Mouse (Mus musculus) right cerebral cortex, postnatal 4 days (tissue): ENCODE results near the gene Tia1.
"Not testable (repeated sequence)": the region's sequence is repeated elsewhere in the genome, so short reads cannot be mapped to it uniquely, and the experiment has no call there.

Experiments
- DNase-seq: peaks from one replicate; pipeline ENCODE4 v3.0.0-alpha.2; 2022

Tia1 gene

DNA sequence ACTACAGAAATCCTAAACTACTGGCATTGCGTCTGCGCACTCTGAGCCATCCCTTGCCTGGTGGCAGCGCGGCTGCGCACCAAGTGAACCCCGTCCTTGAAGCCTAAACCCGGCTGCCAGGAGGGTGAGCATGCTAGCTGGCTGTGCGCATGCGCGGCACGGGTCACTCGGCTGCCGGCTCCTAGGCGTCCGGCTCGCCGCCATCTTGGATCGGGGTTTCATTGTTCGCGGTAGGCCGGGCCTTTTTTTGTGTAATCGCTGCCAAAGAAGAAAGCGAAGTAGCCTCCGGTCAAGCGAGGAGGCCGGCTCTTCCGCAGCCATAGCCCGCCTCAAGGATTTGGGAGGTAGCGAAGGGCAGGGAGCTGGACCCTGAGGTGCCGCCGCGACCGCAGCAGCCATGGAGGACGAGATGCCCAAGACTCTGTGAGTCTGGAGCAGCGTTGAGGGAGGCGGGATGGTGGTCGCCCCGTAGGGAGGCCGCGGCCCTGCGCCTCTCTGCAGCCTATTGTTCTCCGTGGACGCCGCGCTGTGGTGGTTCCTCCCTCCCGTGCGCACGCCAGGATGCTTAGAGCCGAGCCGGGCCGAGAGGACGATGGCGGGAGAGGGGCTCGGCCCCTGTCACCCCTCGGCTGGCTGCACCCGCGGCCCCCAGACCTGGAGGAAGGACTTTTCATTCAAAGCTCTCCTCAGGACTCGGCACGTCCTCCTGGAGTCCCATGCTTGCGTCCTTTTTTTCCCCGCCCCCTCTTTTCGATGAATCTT lies at the start of gene Tia1:
Tia1 (plus strand) TSS at position 120 of the 762 bp plus-strand sequence.
- DNase-seq, result peak; percentile 97

DNA sequence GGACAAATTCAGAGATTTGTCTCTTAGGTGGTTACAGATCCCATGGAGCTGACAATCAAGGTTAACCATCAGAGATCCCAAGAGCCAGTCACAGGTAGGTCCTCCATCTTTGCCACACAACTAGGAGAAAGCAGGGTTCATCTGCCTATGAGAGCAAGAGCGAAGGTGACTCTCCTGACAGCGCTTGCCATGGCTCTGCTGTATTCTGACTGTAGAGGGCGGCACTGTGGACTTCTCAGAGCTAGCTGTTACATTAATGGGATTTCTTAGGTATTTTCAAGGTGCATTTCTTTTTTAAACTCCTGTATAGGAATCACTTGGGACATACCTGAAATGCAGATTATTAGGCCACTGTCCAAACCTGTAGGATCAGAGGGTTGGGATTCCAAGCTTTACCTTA lies 49.1 kb upstream of the Tia1 start:
- DNase-seq, result no peak

GRCm38 (mm10) chr6:86356956-86357355 lies 47.1 kb upstream of the Tia1 start:
- no peak for DNase-seq

- no peak for DNase-seq
Measured at GRCm38 (mm10) chr6:86360691-86361090, 43.3 kb upstream of the Tia1 start.

- no peak for DNase-seq
Measured at GRCm38 (mm10) chr6:86361373-86361772, 42.6 kb upstream of the Tia1 start.

DNA sequence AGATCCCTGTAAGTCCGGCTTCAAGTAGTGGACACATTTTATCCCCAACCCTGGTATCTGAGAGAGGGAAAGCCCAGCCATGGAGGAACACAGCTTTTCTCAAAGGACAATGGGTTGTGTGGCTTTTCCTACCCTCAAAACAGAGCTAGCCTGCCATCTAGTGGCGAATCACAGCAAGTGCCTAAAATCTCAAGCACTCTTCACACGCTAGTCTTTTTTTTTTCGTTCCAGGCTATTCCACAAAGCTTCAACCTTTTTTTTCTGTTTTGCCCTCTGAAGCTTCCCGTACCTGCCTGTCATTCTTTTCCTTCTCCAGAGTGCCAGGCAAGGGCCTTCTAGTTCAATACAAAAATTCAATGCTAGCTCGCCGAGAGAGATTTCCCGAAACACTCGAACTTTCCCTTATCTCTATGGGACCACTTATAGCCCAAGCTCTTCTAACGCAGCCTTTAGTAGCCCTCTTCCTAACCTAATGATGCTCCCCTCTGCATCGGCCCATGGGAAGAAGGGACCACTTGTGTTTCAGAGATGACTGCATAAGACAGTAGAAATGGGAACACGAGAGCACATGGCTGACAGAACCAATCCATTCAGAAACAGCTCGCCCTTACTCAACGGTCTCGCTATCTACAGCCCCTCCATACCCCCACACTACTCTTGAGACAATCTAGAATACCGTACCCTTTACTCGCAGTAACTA lies 39.4 kb upstream of the Tia1 start:
- DNase-seq, result peak; percentile 80

DNA sequence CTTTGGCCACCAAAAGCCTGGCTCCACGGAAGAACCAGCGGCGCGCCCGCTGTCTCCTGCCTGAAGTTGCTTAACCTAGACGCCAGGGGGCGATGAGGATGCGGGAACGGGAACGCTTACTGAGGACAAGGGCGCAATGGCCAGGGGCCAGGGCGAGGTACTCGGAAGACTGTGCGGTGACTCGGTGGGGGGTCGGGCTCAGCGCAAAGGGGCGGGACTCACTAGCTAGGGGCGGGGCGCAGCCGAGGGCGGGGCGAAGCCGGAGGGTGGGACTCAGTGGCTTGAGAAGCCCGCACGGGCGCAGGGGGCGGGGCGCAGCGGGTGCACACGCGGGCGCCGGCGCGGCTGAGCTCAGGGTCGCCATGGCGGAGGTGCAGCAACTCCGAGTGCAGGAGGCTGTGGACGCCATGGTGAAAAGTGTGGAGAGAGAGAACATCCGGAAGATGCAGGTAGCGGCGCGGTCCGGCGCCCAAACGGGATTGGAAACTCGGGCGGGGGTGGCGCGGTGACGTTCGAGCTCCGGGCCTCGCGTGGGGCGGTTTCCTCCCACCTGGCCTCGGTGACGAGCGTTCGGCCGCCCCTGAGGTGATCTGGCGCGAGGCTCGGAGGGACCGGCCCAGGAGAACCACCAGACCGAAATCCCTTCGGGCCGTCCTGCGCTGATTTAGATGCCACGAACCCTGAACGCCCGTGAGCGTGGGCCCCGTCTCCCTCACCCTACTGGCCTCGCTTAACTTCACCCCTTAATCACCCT lies 38.5 kb upstream of the Tia1 start, which contains the start of gene Fam136a:
Fam136a (plus strand) TSS at position 276 of the 754 bp plus-strand sequence.
- DNase-seq, result peak; percentile 97

- DNase-seq, result peak; percentile 44
Measured at GRCm38 (mm10) chr6:86366125-86366852, 37.7 kb upstream of the Tia1 start.

DNA sequence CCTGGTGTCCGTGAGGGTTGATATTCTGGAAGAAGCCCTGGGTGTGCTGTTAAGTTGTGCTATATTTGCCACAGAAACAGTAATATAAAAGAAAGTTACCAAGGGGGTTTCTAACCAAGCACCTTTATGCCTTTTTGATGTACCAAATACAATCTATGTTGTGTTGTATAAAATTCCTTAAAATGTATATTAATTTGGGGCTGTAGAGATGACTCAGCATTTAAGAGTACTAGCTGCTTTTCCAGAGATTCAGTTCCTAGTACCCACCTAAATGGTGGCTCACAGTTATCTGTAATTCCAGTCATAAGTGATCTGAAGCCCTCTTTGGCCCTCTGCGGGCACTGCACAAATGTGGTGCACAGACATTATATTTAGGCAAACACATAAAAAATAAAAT lies 37.2 kb upstream of the Tia1 start:
- no peak for DNase-seq

DNA sequence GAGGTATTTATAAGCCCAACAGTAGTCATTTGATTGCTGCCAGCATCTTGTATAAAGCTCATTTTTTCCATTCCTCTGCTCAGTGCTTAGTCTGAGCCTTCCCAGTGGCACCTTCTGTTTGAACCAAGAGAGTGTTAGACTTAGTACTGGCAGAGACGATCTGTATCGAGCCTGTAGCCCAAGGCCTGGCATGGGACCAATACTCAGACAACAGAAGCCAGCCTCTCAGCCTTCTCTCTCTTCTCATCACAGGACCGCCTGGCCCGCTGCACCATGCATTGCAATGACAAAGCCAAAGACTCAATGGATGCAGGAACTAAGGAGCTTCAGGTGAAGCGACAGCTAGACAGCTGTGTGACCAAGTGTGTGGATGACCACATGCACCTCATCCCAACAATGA lies 35.5 kb upstream of the Tia1 start:
- DNase-seq, result no peak

DNA sequence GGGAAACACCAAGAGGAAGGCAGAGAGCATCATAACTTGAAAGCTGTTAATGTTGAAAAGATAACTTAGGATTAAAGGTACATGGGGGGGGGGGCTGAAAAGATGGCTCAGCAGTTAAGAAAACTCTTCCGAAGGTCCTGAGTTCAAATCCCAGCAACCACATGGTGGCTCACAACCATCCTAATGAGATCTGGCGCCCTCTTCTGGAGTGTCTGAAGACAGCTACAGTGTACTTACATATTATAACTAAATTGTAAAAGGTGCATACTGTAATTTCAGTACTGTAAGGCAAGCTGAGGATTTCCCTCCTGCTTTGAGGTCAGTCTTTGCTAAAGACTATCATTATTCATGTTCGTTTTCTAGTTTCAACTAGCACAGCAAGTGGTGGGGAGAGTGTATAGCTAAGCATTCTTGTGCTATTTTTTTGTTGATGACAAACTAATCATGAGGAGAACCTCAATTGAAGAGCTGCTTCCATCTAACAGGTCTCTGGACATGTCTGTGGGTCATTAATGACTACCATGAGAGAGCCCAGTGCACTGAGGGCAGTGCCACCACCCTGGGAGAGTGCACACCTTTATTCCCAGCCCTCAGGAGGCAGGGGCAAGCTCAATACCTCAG lies 33.8 kb upstream of the Tia1 start:
- no peak for DNase-seq

- no peak for DNase-seq
Measured at GRCm38 (mm10) chr6:86370764-86371339, 33.2 kb upstream of the Tia1 start, which contains the start of gene Snrpg. Gene Snrpg, plus strand, starts transcription at chr6:86371304.

DNA sequence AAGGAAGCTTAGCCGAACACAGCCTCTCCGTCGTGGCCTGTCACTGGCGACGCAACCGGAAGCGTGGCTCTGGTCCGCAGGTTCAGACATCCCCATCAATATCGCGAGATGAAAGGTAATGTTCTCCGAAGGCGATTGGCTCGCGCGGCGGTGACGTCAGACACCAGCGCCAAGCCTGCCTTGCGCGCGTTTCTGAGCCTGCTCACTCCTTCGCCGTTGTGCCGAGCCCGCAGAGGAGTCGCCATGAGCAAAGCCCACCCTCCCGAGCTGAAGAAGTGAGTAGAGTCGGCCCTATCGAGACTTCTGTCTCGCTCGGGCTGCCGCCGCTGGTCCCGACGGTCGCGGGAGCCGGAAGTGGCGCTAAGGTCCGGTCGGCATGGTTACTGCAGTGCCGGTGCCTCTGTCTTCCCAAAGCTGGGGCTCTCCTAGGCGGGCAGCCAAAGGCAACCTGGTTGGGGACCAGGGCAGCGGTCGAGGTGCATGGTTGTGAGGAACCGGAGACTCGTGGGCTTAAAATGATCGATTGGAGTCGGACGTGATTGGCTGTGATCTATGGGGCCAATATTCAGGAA lies 32.6 kb upstream of the Tia1 start:
- peak; percentile 94 for DNase-seq

DNA sequence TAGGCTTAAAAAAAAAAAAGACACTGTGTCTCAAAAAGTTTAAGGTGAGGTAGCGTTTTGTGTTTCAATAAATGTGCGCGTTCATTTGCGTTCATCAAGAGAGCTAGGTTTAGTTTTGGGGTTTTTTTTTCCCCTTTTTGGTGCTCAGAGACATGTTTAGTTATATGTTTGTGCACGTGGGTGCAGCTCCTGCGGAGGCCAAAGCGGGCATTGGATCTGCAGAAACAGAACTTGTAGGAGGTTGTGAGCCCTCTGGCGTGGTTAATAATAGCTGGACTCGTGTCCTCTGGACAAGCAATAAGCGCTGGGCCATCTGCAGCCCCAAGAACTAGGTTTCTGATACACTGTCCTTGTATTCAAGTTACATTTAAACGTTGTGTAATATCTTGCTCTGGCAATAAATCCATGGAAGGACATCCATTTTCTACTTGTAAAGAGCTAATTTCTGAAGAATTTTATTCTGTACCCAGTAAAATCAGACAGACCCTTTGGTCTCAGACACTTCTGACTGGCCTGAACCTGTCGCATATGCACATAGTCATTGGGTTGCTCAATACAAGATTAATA lies 32.0 kb upstream of the Tia1 start:
- DNase-seq, result no peak

DNA sequence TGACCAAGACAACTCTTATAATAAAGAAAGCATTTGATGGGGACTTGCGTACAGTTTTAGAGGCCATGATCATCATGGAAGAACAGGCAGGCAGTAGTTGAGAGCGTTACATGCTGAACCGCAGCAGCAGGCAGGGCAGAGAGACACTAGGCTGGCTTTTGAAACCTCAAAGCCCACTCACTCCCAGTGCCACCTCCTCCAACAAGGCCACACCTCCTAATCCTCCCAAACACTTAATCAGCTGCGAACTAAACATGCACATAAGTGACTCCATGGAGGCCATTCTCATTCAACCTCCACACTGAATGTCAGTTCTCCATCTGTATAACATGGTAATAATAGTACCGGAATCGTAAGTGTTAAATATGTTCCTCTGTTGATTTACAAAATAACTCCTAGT lies 30.5 kb upstream of the Tia1 start:
- DNase-seq, result no peak

DNA sequence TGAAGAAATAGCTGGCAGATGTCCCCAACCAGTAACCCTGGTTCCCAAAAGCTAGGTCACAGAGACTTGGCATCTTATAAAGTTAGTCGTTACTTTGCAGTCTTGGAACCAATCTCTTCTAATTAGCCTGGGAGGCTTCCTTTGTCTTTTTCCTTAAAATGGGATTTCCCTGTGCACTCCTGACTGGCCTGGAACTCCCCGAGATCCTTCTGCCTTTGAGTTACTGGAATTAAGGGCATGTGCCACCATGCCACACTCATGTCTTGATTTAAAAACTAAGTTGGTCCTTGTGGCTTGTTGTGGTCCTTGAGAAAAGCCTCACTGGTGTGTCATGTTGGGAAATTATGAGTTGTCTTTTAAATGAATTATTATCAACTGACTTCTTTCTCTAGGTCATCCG lies 25.7 kb upstream of the Tia1 start:
- no peak for DNase-seq

- not testable (repeated sequence) for DNase-seq
Measured at GRCm38 (mm10) chr6:86380112-86380511, 23.9 kb upstream of the Tia1 start.

DNA sequence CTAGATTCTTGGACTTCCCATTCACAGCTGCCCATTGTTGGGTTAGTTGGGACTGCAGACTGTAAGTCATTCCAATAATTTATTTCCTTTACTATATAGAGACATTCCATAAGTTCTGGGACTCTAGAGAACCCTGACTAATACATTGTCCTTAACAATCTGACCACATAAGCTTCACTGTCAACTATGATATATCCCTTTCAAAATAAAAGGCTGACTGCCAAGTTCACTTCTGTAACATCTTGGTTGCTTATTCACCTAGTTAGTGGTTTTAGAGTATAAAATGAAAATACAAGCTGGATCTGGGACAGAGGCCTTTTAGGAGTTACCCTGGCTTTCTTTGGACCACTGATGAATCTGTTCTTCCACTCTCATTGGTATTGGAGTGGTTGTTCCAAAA lies 21.5 kb upstream of the Tia1 start:
- no peak for DNase-seq

DNA sequence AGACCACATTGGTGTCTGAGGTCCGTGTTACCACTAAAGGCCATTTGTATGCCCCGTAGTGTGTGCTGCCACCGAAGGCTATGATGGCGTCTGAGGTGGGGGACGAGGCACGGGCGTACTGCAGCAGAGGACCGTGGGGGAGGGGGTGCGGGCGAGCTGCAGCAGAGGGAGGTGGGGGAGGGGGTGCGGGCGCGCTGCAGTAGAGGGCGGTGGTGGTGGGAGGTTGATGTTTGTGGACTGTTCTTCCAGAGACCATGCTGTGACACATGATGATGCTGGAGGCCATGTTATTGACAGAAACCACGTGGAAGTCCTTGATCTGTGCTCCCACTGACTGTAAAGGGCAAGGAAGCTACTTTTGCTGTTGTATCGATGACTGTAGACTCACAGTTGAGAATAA lies 20.6 kb upstream of the Tia1 start:
- no peak for DNase-seq

DNA sequence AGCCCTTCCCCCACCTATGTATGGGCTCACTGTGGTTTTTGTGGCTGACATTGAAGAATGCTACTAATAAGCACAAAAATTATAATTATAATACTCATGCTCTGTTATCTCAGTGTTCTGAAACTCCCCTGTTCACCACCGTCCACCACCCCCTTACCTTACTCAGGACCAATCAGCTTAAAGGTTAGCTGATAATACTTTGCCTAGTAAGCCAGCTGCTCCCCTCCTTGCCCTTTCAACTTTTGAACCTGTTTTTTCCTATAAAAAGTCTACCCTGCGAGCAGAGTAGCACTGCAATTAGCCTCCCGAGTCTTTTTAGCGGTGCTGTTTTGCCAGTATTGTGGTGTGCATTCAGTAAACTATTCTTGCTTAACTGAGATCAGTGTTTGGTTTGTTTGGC lies 19.3 kb upstream of the Tia1 start:
- DNase-seq, result no peak

GRCm38 (mm10) chr6:86385362-86386104 lies 18.5 kb upstream of the Tia1 start:
- no peak for DNase-seq
